Mouse (Mus musculus) myocyte (in vitro differentiated cells): ENCODE data around the gene Vmn2r84. TPM values are rescaled to one million over a fixed set of nuclear protein-coding genes. Genes with fewer than 3 reads are reported as not detected.
"Not testable (repeated sequence)": the region's sequence is repeated elsewhere in the genome, so short reads cannot be mapped to it uniquely, and the experiment has no call there.

ENCODE experiments used
- H3K27me3 ChIP-seq: one replicate; pipeline ENCODE4 v1.6.1; 2011; ENCODE audit not compliant: control insufficient read depth, insufficient read depth, insufficient read length
- H3K36me3 ChIP-seq: one replicate; pipeline ENCODE4 v1.6.1; 2011; ENCODE audit not compliant: control insufficient read depth, insufficient read depth
- H3K4me2 ChIP-seq: one replicate; pipeline ENCODE4 v1.6.1; 2011; ENCODE audit warnings: low read depth, control low read depth
- H3K4me3 ChIP-seq: one replicate; pipeline ENCODE4 v1.5.1; 2011; ENCODE audit warnings: mild to moderate bottlenecking, control low read depth, moderate library complexity
- H3K79me2 ChIP-seq: one replicate; pipeline ENCODE4 v1.6.1; 2011; ENCODE audit not compliant: control insufficient read depth, insufficient read depth
- H3ac ChIP-seq: one replicate; pipeline ENCODE4 v1.6.1; 2011; ENCODE audit not compliant: control insufficient read depth, insufficient read length
- CEBPB ChIP-seq: IDR thresholded peaks from 2 replicates; pipeline ENCODE4 v1.6.1; 2011; ENCODE audit warnings: mild to moderate bottlenecking, moderate library complexity; ENCODE audit not compliant: poor library complexity, insufficient read depth, severe bottlenecking
- E2F4 ChIP-seq: IDR thresholded peaks from one replicate; pipeline ENCODE4 v1.6.1; 2011; ENCODE audit warnings: mild to moderate bottlenecking, control low read depth, moderate library complexity; ENCODE audit not compliant: insufficient read depth
- MAX ChIP-seq: IDR thresholded peaks from one replicate; pipeline ENCODE4 v1.6.1; 2011; ENCODE audit warnings: low read depth, mild to moderate bottlenecking, control low read depth
- MYOD1 ChIP-seq, 3 experiments: IDR thresholded peaks; one replicate each; pipeline ENCODE4 v1.6.1; 2011; ENCODE audit warnings: control low read depth in 2 of 3, low read depth in 2 of 3, mild to moderate bottlenecking in 2 of 3, moderate library complexity in 1 of 3; ENCODE audit not compliant: insufficient read length in 2 of 3, control insufficient read depth in 1 of 3
- MYOG ChIP-seq, 3 experiments: IDR thresholded peaks; one replicate each; pipeline ENCODE4 v1.6.1; 2011; ENCODE audit warnings: control low read depth in 2 of 3, low read depth in 2 of 3, mild to moderate bottlenecking in 2 of 3; ENCODE audit not compliant: insufficient read length in 2 of 3, control insufficient read depth in 1 of 3, insufficient read depth in 1 of 3
- POLR2A ChIP-seq: IDR thresholded peaks from one replicate; pipeline ENCODE4 v1.6.1; 2011; ENCODE audit warnings: low read depth, mild to moderate bottlenecking, control low read depth, moderate library complexity; ENCODE audit not compliant: insufficient read length
- POLR2AphosphoS2 ChIP-seq: IDR thresholded peaks from one replicate; pipeline ENCODE4 v1.6.1; 2011; ENCODE audit warnings: low read depth, control low read depth; ENCODE audit not compliant: insufficient read length
- REST ChIP-seq: IDR thresholded peaks from one replicate; pipeline ENCODE4 v1.6.1; 2011; ENCODE audit warnings: mild to moderate bottlenecking, control low read depth, moderate library complexity; ENCODE audit not compliant: insufficient read depth, insufficient read length
- SRF ChIP-seq: IDR thresholded peaks from one replicate; pipeline ENCODE4 v1.6.1; 2011; ENCODE audit warnings: low read depth; ENCODE audit not compliant: control insufficient read depth, insufficient read length
- TCF12 ChIP-seq: IDR thresholded peaks from one replicate; pipeline ENCODE4 v1.6.1; 2011; ENCODE audit warnings: mild to moderate bottlenecking, control low read depth; ENCODE audit not compliant: poor library complexity, insufficient read depth, severe bottlenecking
- TCF3 ChIP-seq: IDR thresholded peaks from one replicate; pipeline ENCODE4 v1.6.1; 2011; ENCODE audit warnings: low read depth, control low read depth; ENCODE audit not compliant: insufficient read length
- USF1 ChIP-seq: IDR thresholded peaks from one replicate; pipeline ENCODE4 v1.6.1; 2011; ENCODE audit warnings: low read depth, mild to moderate bottlenecking, control low read depth, moderate library complexity
- polyA plus RNA-seq: library from polyadenylated mRNA; unstranded; fragments of >200 nt; fragmentation: generic; extraction: Trizol; gene quantifications from one replicate; pipeline ENCODE4 v1.2.1, GENCODE M21; 2012; ENCODE audit warnings: missing spikeins

The Vmn2r84 gene
- polyA plus RNA-seq, 1 experiment: not detected

DNA sequence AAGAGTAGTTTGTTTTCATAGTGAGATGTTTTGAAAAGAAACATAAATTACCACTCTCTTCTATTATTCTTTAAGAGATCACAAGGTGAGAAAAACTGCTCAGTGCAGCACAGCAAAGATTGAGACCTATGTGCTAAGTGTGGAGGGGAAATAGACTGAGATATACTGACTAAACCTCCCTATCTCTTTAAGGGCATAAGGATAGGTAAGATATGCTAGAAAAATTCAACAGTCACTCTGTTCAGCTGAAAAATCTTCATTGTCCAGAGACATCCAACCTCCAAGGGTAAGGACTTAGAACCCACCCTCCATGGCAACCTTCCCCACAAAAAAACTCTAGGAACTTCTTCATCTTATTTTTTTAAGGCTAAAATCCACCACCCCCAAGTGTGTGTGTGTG is 29.4 kb downstream of the Vmn2r84 start:
- H3K4me2 ChIP-seq: no peak overlapping the region
- no peaks in the 10 kb centered on the region for H3K79me2 ChIP-seq
- no peak overlapping the region for H3ac ChIP-seq
- no peak for TF ChIP-seq REST
- TF ChIP-seq TCF12: no peak
- no peak for TF ChIP-seq E2F4
- TF ChIP-seq POLR2A: no peak
- no peak for TF ChIP-seq MYOD1 (IDR thresholded peaks at IDR 0.05; ENCODE audit: control insufficient read depth in 1 of 3, insufficient read length in 2 of 3, low read depth in 2 of 3)
- no peak for TF ChIP-seq TCF3
- TF ChIP-seq MAX: no peak
- TF ChIP-seq CEBPB: no peak
- no peak for TF ChIP-seq POLR2AphosphoS2
- TF ChIP-seq USF1: no peak
- no peak for TF ChIP-seq MYOG (IDR thresholded peaks at IDR 0.05; ENCODE audit: control insufficient read depth in 1 of 3, insufficient read depth in 1 of 3, insufficient read length in 2 of 3, low read depth in 2 of 3)
- no peak for TF ChIP-seq SRF
- H3K36me3 ChIP-seq: no peaks in the 10 kb centered on the region
- no peaks in the 10 kb centered on the region for H3K27me3 ChIP-seq
- no peak overlapping the region for H3K4me3 ChIP-seq

DNA sequence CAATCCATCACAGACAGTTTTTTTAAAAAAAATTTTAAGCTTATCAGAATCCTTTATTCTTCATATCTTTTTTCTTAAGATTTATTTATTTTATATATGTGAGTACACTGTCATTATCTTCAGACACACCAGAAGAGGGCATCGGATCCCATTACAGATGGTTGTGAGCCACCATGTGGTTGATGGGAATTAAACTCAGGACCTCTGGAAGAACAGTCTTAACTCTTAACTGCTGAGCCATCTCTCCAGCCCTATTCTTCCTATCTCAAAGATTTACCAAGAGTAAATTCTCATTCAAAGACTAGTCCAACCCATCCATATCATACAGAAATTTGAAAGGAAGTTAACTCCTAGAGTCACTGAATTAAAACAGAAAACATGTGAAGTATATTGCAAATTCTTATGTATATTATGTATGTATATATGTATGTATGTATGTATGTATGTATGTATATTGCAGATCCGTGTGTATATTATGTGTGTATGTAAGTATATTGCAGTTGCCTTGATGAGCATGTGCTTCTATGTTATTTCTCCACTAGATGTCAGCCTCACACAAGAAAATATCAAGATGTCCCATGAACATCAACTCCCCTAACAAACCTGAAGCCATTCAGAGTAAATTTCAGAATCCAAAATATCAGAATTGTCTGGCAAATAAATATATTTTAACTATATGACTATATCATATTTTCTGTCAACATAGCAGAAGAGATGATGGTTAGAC is 30.5 kb downstream of the Vmn2r84 start:
- H3K27me3 ChIP-seq: no peaks in the 10 kb centered on the region
- H3K4me3 ChIP-seq: no peak overlapping the region
- no peak overlapping the region for H3K4me2 ChIP-seq
- H3ac ChIP-seq: no peak overlapping the region
- H3K79me2 ChIP-seq: no peaks in the 10 kb centered on the region
- no peaks in the 10 kb centered on the region for H3K36me3 ChIP-seq
- peak; percentile 42 for TF ChIP-seq MAX
- no peak for TF ChIP-seq POLR2A

DNA sequence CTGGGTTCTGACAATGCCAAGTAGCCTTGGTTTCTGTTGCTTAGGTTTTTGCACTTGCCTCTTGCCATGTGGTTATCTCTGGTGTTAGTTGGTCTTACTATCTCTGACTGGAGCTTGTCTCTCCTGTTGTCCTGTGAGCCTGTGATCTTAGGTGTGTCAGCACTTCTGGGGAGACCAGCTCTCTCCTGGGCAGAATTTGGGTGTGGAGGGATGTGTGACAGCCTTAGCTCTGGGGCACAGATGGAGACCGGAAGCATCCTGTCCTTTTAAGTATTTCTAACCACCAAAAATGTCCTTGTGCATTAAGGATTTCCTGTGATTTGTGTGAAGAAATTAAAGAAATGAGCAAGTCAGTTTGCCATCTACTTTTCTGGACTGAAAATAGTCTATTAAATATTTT is 50.1 kb downstream of the Vmn2r84 start:
- Histone ChIP-seq H3K4me3 (no peak overlapping the region), H3K4me2 (no peak overlapping the region), H3ac (no peak overlapping the region), H3K79me2 (no peaks in the 10 kb centered on the region), H3K36me3 (no peaks in the 10 kb centered on the region), H3K27me3 (no peaks in the 10 kb centered on the region)
- TF ChIP-seq MYOD1 (IDR thresholded peaks at IDR 0.05; ENCODE audit: control insufficient read depth in 1 of 3, insufficient read length in 2 of 3, low read depth in 2 of 3) (no peak), TCF12 (no peak), REST (no peak), USF1 (no peak), MAX (no peak), SRF (no peak), CEBPB (no peak), POLR2AphosphoS2 (no peak), TCF3 (no peak), E2F4 (no peak), MYOG (IDR thresholded peaks at IDR 0.05; ENCODE audit: control insufficient read depth in 1 of 3, insufficient read depth in 1 of 3, insufficient read length in 2 of 3, low read depth in 2 of 3) (no peak), POLR2A (no peak)

DNA sequence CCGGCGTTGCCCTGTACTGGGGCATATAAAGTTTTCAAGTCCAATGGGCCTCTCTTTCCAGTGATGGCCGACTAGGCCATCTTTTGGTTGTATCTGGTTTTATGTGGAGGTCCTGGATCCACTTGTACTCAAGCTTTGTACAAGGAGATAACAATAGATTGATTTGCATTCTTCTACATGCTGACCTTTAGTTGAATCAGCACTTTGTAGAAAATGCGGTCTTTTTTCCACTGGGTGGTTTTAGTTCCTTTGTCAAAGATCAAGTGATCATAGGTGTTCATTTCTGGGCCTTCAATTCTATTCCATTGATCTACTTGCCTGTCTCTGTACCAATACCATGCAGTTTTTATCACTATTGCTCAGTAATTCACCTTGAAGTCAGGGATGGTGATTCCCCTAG is 54.1 kb downstream of the Vmn2r84 start:
- H3ac ChIP-seq, H3K79me2 ChIP-seq, H3K27me3 ChIP-seq, H3K36me3 ChIP-seq, H3K4me3 ChIP-seq, H3K4me2 ChIP-seq: not testable (repeated sequence)

DNA sequence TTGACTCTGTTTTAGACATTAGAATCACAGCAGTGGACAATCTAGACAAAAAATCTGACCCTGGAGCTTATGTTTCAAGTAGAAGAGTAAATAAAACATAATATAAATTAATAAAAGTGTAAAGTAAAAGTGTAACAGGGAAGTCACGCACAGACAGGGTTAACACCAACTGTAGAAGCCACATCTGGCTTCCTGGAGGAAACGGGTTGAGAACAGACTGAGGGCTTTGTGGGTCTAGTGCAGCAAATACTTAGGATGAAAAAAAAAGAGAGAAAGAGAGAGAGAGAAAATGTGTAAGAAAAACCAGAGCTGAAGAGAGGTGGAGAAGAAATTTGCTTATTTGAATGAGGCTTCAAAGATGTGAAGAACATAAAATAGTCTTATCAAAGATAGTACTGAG is 56.6 kb downstream of the Vmn2r84 start:
- no peaks in the 10 kb centered on the region for H3K27me3 ChIP-seq

More for the DNA sequence above, 56.6 kb downstream of the Vmn2r84 start:
- Histone ChIP-seq H3ac (no peak overlapping the region), H3K79me2 (no peaks in the 10 kb centered on the region), H3K4me2 (no peak overlapping the region), H3K4me3 (no peak overlapping the region), H3K36me3 (no peaks in the 10 kb centered on the region)
- no peak for TF ChIP-seq CEBPB
- TF ChIP-seq MYOG (IDR thresholded peaks at IDR 0.05; ENCODE audit: control insufficient read depth in 1 of 3, insufficient read depth in 1 of 3, insufficient read length in 2 of 3, low read depth in 2 of 3): no peak
- TF ChIP-seq POLR2A: no peak
- TF ChIP-seq POLR2AphosphoS2: no peak
- TF ChIP-seq MAX: no peak
- TF ChIP-seq MYOD1 (IDR thresholded peaks at IDR 0.05; ENCODE audit: control insufficient read depth in 1 of 3, insufficient read length in 2 of 3, low read depth in 2 of 3): no peak
- no peak for TF ChIP-seq REST
- no peak for TF ChIP-seq TCF3
- TF ChIP-seq SRF: no peak
- no peak for TF ChIP-seq TCF12
- no peak for TF ChIP-seq E2F4
- TF ChIP-seq USF1: no peak
